Mouse (Mus musculus): ENCODE data around the gene Slc35a3.

DNA sequence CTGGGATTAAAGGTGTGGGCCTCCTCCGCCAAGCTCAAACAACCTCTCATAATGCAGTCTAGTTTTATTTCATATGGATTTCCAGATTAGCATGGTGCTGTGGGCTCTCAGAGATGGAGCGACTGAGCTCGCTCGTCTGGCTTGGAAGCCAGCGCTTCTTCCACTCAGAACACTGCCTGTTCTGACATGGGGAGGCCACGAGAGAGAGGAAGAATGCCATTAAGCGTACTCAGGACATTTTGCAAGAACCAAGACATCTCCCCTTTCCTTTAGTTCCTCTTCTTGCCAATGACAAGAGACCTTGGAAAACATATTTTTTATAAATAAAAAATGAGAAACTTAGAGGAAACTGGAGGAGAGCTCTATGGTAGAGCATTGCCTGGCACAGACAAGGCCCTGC, 63.8 kb downstream of the Slc35a3 start:
- TF ChIP-seq POLR2A (IDR thresholded peaks at IDR 0.05; ENCODE audit: borderline replicate concordance, extremely low read depth, insufficient read depth, insufficient read length, poor library complexity, severe bottlenecking): no peak
- TF ChIP-seq CTCF (IDR thresholded peaks at IDR 0.05; ENCODE audit: borderline replicate concordance, extremely low read depth, insufficient read depth, insufficient read length): no peak
